Mouse (Mus musculus): Measurements from ENCODE around the gene Arhgap22.

The Arhgap22 gene

GRCm38 (mm10) chr14:33330986-33331385 lies 117.2 kb downstream of the Arhgap22 start:
- DNase-seq (ENCODE audit: low read depth, low spot score): peak; percentile 67

DNA sequence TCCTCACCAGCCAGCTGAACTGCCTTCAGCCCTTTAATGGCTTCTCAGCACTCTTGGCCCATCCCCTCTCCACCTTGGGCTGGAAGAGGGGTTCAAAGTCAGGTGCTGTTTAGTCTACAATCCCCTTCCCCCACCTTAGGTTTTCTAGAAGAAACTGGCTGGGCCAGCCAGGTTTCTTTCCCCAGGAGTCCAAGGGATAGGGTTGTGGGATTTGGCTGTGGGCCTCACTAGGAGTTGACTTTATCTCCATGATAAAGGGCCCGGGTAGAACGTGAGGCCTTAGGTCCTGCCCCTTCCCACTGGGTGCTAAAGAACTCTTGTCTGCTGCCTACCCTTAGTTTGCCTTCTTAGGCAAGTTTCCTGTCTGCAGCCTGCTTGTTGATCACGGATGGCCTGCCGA lies 117.8 kb downstream of the Arhgap22 start:
- DNase-seq (ENCODE audit: low read depth, low spot score): peak; percentile 67

- DNase-seq (ENCODE audit: low read depth, low spot score): peak; percentile 71
Measured at GRCm38 (mm10) chr14:33333833-33334232, 120.0 kb downstream of the Arhgap22 start.

DNA sequence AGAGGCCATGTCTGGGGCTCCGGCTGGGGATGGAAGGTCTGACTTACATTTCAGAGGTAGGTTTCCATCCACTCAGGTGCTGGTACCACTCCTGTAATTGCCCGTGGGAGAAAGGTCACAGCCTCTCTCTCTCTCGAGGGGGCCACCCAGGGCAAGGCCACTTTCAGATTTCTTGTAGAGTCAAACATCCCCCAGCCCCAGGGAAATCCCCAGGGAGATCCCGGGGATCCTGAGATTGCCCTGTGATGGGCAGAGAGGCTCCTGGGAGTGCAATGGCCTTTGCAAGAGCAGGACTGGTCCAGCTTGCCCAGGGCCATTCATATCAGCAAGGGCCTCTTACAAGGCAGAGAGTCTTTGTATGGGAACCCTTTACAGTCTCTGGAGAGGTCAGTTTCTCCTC lies 120.6 kb downstream of the Arhgap22 start:
- DNase-seq (ENCODE audit: low read depth, low spot score): no peak

DNA sequence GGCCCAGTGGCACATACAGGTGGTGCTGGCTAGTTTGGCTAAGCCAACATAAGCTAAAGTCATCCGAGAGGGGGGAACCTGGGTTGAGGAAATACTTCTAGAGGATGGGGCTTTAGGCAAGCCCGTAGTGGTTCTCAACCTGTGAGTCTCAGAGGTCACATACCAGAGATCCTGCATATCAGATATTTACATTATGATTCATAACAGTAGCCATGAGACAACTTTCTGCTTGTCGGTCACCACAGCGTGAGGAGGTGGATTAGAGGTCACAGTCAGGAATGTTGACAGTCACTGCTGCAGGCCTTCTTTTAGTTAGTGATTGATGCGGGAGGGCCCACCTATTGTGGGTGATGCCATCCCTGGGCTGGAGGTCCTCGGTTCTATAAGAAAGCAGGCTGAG lies 121.9 kb downstream of the Arhgap22 start:
- DNase-seq (ENCODE audit: low read depth, low spot score): no peak

- no peak for DNase-seq (ENCODE audit: low read depth, low spot score)
Measured at GRCm38 (mm10) chr14:33338684-33339083, 124.9 kb downstream of the Arhgap22 start.

DNA sequence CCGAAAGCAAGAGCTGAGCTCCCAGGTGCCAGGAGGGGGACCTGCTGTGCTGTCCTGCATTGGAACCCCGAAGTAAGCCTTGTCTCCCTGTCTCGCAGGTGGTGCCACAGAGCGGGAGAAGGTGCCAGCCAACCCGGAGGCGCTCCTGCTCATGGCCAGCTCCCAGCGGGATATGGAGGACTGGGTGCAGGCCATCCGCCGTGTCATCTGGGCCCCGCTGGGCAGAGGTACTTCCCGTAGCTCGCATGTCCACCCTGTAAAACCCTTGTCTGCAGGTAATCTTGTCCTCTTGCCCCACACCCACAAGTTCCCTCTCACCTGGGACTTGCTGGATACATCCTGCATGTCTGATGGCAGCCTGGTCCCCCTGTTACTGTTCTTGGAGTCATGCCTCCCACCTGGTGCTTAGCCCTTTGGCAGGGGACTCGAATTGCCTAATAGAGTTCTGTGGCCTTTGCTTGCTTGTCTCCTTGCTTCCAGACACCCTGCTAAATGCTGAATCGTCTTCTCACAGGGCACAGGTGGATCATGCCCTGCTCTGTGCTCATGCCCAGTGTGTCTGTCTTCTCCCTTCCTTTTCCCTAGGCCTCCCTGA lies 129.4 kb downstream of the Arhgap22 start:
- DNase-seq (ENCODE audit: low read depth, low spot score): no peak

DNA sequence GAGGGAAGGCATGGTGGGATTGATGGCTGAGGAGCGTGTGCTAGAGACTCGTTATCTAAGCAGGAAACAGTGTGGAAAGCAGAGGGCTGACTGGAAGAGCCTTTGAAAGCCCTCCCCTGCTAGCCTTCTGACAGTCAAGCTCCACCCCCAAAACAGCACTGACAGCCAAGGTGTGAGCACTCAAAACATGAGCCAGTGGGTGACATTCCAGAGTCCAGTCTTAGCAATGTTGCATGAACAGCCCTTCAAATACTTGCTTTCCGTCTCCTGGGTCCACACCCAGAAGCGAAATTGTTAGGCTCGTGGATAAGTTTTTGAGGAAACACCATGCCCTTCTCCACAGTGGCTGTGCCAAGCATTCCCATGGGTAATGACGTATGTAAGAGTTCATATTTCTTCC lies 132.7 kb downstream of the Arhgap22 start:
- DNase-seq (ENCODE audit: low read depth, low spot score): no peak

DNA sequence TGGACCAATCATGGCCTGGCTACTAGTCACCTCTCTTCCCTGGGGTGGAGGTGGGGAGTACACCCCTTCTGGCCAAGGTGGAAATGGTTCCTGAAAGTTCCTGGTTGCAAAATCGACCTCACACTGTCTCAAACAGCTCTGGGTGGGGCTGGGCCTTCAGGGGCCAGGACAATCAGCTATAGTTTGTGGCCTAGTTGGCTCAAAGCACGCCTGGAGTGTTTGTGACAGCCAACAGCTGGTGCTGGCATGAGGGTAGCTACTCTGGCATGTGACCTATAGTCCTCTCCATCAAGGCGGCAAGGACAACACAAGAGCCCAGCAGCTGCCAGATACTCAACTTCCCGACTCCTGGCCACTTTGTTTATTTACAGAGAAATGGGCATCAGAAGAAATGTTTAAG lies 133.9 kb downstream of the Arhgap22 start:
- no peak for DNase-seq (ENCODE audit: low read depth, low spot score)

DNA sequence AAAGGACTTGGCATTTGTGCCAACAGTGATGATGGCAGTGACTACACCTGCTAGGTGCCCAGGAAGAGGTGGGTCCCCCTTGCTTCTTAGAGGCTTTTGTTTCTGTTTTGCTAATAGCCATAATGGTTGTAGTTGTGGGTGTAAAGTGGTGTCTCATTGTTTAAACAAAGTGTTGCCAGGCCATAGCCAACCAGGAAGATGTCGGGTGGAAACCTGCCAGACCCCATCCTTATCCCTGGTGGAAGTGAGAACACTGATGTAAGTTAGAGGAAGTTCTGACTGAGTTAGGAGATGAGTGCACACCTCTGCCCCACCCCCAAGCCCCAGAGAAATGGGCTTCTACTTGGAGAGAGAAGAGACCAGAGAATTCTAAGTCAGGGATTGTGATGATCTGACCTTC lies 134.3 kb downstream of the Arhgap22 start:
- DNase-seq (ENCODE audit: low read depth, low spot score): no peak

DNA sequence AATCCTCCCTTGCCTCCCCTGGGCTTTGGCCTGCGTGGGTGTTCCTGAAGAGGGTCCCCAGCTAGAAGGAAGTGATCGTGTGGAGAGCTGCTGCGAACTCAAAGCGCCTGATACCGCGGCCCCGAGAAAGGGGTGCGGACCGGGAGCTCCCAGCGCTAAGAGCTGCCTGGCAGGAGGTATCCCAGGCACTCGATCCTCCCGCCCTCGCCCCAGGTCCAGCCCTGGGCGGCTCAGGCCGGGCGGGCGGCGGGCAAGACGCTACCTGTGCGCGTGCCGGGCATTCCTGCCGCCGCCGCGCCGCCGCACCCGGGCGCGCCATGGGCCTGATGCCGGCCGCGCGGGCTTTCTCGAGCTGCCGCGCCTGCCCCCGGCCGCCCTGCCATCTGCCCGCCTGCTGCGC lies 137.2 kb downstream of the Arhgap22 start:
- DNase-seq (ENCODE audit: low read depth, low spot score): peak; percentile 66

DNA sequence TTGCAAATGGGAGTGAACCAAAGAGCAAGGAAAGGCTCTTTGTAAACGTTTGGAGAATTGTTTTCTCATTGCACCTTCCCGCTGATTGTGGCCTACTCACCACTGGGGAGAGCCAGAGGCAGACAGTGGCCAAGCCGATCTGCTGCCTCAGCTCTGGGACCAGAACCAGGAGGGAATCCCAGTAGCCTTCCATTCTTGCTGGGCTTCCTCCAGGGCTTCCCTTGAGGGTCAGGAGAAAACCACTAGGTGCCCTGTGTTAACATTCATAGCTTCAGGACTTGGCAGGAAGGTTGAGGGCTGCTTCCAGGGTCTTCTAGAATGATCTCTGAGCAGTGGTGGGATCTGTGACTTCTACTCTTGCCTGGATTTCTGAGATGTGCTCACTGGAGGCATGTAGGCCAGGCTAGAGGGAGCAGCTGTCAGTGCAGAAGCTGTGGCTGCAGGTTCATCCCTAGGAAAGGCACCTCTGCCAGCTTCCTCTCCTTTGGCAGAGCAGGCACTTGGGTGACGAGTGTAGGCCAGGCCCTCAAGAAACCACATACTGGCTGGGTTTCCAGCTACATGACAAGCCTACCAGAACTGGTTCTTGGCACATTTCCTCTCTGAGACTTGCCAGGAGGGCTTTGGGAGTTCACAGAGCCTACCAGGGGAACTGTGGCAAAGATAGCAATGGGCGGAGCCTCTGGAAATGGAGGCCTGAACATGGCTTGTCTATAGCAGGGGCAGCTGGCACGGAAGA lies 138.3 kb downstream of the Arhgap22 start:
- DNase-seq (ENCODE audit: low read depth, low spot score): no peak

DNA sequence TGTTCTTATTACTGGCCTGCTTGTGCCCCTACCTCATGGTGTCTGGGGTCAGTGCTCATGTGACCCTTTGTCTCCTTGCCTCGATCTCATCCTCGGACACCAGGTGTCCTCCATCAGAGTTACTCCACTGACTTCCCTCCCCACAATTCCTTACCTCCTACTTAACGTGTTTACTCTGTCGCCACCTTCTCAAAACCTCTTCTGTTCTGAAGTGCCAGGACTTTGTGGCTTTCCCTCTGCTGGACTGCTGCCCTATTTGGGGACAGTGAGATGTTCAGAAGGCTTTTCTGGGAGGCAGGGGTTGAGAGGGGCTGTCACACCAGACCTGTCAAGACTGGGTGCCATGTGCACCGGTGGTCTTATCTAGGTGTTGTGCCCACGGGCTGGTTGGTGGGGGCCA lies 139.1 kb downstream of the Arhgap22 start:
- no peak for DNase-seq (ENCODE audit: low read depth, low spot score)

- no peak for DNase-seq (ENCODE audit: low read depth, low spot score)
Measured at GRCm38 (mm10) chr14:33355276-33355675, 141.4 kb downstream of the Arhgap22 start.

DNA sequence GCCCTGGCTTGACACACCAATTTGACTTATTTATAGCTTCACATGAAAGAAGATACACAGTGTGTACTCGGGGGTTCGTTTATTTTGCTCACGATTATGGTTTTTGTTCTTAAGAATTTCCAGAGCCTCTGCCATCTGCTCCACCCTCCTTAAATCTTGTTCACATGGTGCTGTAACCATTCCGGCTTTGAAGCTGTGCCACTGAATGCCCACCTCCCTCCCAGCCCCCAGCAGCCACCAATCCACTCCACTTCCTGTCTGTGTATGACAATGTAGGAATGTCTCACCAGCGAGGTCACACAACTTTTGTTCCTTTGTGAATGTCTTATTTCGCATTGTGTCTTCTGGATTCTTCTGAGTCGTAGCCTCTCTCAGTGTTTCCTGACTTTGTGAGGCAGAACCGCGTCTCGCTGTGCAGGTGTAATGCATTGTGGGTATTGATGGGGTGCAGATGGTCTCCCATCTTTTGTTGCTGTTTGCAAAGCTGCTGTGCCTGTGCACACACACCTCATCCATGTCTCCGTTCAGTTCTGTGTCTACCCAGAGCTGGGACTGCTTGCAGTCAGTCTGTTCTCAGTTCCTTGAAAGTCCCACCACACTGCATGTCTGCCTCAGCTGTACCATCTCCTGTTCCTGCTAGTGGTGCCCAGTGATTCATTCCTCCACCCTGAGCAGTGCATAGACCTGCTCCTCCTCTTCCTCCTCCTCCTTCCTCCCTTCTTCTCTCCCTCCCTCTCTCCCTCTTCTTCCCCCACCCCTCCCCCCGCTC lies 144.0 kb downstream of the Arhgap22 start:
- DNase-seq (ENCODE audit: low read depth, low spot score): no peak

- DNase-seq (ENCODE audit: low read depth, low spot score): no peak
Measured at GRCm38 (mm10) chr14:33358891-33359290, 145.1 kb downstream of the Arhgap22 start.

DNA sequence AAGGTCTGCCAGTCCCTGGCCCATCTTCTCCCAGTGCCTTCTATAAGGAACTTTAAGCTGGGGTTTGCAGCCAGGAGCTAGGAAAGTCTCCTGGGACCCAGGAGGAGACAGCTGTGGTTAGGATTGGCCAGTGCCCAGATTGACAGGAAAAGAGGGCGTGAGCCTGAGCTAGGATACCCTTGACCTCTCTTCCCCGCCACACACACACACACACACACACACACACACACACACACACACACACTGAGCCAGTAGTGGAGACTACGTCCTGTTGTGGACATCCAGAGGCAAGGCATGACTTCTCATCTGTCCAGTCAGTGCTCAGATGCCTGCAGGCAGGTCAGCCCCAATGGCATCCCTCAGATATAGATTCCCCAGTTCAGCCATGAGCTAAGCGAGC lies 147.7 kb downstream of the Arhgap22 start:
- no peak for DNase-seq (ENCODE audit: low read depth, low spot score)

DNA sequence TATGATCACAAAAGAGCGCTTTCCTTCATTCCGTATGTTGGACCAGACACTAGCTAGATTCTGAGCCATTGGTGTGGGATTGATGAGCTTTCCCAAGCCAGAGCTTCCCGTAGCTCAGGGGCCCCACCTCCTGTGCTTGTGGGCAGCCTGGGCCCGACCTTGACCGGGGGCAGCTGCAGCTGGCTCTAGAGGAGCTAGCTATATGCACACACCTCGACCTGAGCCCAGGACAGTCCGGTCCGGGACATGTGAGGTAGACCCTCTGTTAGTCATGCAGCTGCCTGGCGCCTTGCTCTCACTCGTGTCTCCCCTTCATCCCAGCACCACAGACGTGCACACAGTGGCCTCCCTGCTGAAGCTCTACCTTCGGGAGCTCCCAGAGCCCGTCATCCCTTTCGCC lies 148.3 kb downstream of the Arhgap22 start:
- no peak for DNase-seq (ENCODE audit: low read depth, low spot score)

GRCm38 (mm10) chr14:33362807-33363206 lies 149.0 kb downstream of the Arhgap22 start:
- no peak for DNase-seq (ENCODE audit: low read depth, low spot score)

DNA sequence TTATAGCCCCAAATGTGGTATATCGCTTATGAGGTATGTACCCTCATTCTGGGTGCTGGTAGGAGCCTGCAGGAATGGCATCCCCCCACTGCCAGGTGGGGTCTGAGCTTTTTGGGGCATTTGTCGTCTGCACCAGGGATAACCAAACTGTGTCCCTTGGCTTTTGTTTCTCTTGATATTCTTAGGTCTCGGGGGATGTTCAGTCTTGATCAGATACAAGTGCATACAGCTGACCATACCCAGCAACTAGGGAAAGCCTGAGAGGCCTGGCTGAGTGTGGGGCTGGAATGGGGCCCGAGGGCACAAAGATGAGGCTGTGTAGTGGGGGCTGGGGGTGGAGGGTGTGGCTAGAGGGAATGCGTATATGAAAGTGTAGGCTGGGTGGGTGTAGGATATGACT lies 149.8 kb downstream of the Arhgap22 start:
- DNase-seq (ENCODE audit: low read depth, low spot score): no peak

DNA sequence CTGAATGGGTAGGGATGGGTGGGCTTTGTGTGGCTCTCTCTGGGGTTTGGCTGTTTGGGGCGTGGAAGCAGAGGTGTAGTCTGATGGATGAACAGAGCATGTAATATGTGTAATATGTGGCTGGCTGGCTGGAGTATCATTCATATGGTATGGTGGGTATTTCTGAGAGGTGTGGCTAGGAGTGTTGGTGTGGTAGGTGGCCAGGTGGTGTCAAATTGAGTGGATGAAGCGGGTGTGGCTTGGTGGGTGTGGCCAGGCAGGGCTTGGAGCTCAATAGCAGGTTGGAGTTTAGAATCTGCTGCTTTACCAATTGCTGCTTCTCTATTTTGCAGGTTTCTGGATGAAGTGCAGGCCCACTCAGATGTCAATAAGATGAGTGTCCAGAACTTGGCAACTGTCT lies 150.2 kb downstream of the Arhgap22 start:
- DNase-seq (ENCODE audit: low read depth, low spot score): no peak

DNA sequence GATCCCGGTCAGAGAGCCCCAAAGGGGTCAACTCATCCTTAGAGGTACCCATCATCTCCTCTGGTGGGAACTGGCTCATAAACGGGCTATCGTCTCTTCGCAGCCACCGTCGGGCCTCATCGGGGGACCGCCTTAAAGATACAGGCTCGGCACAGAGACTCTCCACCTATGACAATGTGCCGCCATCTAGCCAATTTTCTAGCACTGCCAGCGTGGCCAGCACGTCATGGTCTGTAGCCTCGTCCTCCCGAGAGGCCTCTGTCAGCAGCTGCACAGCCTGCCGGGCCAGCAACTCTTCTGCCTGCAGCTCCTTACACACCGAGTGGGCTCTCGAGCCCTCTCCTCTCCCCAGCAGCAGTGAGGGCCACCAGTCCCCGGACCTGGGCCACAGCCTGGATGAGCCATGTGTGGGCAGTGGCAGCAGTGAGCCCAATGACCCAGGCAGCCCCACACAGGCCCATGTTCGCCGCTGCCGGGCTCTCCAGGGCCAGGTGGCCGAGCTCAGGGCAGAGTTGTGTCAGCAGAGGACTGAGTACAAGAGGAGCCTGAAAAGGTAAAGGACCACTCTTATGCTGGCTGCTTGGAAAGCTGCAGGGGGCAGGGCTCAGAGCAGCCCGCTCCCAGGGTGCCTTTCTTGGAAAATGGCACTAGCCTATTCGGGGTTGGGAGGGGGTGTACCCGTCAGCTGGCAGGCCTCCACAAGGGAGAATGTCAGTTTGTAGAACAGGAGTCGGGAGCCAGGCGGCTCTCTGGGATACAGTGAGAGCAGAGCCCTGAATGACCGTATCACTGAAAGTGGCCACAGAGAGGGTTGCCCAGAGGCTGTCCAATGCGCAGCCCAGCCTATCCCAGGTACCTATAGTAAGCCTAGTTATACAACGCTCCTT lies 153.3 kb downstream of the Arhgap22 start:
- DNase-seq (ENCODE audit: low read depth, low spot score): no peak

All from ZHBTc4 (cell line).